Mouse (Mus musculus) spleen, postnatal 4 days (tissue): ENCODE data around the gene Gm40193.
A peak's percentile ranks its signal among the peaks of the same experiment; 100 is the strongest.
"Not testable (repeated sequence)": the region's sequence is repeated elsewhere in the genome, so short reads cannot be mapped to it uniquely, and the experiment has no call there.

Source experiments
- DNase-seq, 2 experiments: peaks; one replicate each; pipeline ENCODE4 v3.0.0; 2022; ENCODE audit warnings: low spot score in 2 of 2

Gm40193 gene

DNA sequence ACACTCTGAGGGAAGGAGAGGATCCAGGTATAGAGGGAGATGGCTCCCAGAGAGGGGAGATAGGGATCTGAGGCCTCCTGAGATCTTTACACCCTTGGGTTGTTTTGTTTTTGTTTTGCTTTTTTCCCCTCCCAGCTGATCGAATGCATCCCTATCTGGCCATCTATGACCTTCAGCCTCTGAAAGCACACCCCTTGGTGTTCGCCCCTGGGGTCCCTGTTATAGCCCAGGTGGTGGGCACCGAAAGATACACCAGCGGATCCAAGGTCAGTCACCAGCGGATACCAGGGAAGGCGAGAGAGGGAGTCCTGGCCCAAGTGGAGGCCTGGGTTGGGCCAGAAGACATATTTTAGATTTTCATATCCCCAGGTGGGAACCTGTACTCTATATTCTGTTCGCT lies 8.2 kb upstream of the Gm40193 start:
- no peak for DNase-seq

DNA sequence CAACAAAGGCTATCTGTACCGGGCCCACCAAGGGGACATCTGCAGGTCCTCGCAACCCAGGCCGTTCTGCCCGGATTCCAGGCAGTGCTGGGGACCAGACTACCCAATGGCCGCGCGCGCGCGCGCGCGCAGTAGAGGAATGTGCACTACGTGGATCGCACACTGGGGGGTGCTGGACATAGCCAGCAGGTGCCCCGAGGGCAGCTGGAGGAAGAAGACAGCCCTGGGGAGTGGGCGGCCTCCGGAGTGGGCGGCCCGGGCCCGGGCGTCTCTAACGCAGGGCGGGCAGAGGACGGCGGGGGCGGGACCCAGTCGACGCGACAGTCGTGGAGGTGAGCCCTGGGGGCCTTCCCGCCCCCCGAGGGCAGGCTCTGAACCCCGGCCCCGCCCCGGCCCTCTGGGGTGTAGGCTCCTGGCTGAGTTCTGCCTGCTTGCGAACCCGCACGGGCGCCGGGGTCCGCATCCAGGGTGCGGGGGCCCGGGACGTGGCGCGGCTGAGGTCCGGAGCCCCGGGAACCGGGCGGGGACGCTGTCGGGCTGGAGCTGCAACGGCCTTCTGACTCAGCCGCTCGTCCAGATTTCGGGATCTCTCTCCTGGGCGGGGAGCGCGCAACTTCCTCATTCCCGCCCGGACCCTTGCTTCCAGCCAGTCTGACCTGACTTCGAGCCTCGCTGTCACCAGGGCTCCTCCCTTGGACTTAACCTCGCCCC lies 7.3 kb upstream of the Gm40193 start, which contains the start of gene Pld2:
Pld2 (plus strand) TSS at position 188 of the 711 bp plus-strand sequence.
- DNase-seq, result peak; percentile 76 to 88

DNA sequence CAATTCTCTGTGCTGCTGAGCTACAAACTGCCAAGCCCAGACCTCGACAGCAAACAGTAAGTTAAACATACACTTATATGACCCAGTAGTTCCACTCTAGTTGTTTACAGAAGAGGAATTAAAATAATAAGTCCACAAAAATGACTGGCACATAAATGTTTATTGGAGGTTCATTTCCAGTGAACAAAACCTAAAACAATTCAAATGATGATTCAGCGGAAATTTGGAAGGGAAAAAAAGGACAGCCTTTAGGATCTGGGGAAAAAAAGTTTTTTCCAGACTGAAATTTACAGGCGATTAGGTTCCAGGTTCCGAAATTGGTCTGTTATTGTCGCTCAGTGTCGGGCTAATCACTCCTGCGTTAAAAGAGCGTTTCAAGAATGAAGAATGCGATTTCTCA lies 6.7 kb upstream of the Gm40193 start:
- DNase-seq, result no peak

DNA sequence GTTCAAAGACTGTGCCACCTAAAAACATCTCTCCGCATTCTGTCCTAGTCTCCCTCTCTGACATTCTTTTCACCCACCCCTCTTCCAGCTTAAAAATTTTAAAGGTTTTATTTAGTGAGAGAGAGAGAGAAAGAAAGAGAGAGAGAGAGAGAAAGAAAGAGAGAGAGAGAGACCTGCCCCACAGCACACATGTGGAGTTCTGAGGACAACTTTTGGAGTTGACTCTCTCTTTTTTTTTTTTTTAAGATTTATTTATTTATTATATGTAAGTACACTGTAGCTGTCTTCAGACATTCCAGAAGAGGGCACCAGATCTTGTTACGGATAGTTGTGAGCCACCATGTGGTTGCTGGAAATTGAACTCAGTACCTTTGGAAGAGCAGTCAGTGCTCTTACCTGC lies 1.7 kb downstream of the Gm40193 start:
- not testable (repeated sequence) for DNase-seq

DNA sequence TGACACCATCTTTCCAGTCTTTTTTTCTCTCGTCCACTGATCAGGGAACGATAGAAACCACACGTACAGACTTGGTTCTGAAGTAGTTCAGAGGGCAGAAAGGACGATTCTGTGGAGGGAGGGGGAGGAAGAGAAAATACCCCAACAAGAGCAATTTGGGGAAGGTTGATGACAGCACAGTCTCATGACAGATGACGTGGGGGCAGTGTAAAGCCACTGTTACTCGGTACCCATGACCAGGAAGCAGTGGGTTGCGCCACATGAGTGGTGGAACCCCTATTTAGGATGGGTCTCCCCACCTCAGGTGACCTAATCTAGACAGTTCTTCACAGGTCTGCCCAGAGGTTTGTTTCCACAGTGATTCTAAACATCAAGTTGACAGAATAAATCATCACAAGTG lies 4.1 kb downstream of the Gm40193 start:
- DNase-seq, result no peak

DNA sequence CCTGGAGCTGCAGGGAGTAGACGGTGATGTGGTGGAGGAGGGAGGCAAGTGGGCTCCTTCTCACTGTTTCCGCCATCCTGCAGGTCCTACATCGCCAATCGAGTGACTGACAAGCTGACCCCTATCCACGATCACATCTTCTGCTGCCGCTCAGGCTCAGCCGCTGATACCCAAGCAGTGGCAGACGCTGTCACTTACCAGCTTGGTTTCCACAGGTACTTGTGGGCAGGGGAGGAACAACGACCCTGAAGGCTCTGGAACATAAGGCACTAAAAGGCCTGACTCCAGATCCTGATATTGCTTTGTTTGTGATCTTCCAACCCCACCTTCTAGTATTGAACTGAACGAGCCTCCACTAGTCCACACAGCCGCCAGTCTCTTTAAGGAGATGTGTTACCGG lies 6.5 kb downstream of the Gm40193 start:
- DNase-seq, result no peak

DNA sequence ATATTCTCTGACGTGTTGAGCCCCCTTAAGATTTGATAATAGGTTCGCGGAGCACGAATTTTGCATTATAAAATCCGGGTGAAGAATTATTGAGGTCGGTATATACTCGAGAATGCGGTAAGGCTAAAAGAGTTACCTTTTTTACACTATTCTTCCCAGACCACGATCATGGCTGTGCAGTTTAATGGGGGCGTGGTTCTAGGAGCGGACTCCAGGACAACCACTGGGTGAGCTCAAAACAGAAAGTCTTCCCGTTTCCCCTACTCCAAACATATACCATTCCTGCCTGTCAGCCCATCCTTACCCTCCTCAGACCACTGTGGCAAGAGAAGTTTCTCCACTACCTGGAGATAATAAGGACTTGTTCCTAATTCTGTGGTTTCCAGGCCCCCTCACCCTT lies 7.0 kb downstream of the Gm40193 start:
- no peak for DNase-seq

DNA sequence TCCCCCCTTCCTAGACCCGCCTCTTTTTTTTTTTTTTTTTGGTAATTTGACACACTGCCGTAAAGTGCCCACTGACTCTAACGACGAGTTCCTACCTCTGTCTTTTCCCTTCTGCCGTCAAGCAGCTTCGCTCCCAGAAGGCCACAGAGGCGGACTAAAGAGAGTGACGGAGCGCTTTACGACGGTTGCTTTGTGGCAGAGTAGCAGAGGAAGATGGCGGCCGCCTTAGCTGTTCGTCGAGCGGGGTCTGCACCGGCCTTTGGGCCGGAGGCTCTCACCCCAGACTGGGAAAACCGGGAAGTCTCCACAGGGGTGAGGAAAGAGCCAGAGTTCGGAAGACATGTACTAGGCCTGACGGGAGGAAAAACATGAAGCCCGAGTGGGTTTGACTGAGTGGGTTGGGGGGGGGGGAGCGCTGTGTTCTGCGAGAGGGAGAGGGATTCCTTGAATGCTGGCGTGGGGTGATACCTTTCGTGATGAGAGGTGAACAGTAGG lies 7.5 kb downstream of the Gm40193 start, which contains the start of gene Psmb6:
Psmb6 (plus strand) TSS at position 184 of the 495 bp plus-strand sequence.
- DNase-seq, result peak; percentile 88 to 92

DNA sequence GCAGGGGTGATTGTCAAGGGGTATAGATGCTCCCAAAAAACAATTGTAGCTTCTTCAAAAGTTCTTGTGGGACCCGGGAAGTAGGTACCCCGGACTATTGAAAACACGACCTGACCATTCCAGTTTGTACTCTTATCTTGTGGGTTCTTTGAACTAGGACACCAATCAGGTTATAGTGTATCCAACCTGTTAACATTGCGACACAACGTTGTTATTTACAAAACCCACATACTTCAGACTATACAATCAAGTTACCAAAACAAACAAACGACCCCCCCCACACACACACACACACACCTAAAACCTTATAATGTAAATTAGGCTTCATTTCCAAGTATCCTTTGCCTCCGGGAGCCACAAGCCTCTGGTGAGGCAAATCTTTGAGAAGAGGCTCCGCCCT lies 8.0 kb downstream of the Gm40193 start:
- DNase-seq, result no peak

DNA sequence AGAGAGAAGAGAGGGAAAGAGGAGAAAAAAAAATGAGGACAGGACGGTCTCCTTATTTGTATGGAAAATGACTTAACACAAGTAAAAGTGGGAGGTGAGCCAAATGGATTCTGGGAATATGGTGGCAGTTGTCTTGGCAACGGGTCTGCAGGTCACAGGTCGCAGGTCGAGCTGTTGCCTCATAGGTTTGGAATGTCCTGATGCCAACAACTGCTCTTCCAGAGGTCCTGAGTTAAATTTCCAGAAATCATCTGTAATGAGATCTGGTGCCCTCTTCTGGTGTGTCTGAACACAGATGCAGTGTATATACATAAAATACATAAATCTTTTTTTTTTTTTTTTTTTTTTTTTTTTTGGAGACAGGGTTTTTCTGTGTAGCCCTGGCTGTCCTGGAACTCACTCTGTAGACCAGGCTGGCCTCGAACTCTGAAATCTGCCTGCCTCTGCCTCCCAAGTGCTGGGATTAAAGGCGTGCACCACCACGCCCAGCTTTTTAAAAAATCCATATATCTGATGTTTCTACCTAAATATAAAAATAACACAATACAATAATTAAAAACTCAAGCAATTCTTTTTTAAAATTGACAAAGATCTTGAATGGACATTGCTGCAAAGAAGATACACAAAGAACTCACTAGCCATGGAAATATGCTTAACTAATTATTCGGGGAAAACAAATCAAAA lies 9.3 kb downstream of the Gm40193 start:
- DNase-seq, result not testable (repeated sequence)

DNA sequence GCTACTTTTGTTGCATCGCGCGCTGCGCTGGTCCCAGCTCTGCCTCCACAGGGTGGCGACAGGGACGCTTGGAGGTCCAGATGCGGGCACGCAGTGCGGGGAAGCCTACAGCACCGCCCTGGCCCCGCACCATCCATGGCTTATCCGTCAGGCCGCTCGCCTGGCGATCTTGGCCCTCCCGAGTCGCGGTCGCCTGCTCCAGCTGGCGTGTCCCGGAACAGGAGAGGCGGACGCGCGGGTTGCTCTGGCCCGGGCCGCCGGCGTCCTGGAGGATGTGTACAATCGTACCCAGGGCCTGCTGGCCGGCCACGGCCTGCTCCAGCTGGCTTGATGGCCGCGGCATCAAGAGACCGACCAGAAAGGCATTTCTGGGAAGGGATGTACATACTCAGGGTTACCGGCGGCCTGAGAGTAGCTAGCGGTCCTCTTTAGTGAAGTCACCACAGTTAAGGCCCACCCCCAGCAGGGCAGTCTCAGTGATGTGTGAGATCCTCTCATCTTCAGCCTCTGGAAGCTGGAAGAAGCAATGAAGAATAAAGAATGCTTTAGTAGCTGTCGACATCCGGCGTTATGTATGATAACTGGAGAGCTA lies 12.5 kb downstream of the Gm40193 start:
- no peak for DNase-seq

DNA sequence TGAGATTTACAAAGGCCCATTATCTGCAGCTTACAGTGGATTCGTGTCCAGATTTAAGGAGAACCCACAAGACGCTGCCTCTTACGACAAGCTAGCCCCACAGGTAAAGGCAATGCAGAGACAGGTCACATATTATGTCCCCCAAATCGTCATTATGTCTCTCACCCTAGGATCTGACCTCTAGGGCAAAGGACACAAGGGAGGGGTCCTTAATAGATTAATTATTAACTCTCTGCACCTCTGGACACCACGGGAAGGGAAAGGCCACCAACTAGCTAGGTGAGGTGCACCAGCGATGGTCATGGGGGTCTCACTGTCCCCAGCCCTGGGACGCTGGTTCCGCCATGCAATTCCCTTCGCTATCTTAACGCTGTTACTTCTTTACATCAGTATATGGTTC lies 13.8 kb downstream of the Gm40193 start, which contains the start of gene Gltpd2:
Gltpd2 (plus strand) TSS at position 274 of the 400 bp plus-strand sequence.
- DNase-seq, result no peak

DNA sequence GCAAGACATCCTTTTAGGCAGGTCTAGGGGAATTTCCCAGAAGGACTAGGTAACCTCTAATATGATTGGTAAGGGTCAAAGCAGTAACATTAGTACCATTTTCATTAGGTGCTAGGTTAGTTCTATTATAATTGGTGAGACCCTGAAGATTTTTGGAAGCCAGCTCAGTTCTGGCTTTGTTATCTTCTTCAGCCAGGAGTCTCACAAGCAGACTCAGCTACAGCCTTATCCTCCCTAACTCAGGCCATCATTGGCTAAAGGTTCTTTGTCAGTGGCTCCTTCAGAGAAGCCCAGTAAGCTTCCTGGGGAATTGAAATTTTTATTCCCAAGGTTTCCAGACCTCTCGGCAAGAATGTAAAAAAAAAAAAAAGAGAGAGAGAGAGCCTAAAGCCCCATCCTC lies 14.3 kb downstream of the Gm40193 start:
- DNase-seq, result no peak

DNA sequence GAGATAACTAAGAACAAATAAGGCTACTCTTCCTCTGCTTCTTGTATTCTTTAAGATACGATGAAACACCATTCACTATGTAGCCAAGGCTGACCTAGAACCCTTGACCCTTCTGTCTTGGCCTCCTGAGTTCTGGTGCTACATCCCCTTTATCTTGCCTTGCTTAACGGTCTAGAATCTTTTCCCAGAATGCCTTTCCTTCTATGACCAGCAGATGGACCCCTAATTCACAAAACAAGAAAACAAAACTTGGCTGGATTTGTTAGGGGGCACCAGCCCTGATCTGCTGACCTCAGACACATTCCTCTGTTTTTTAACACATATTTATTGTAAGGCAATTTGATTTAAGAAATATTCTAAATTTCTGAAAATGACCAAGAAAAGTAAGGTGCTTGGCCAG lies 16.4 kb downstream of the Gm40193 start:
- DNase-seq, result no peak

DNA sequence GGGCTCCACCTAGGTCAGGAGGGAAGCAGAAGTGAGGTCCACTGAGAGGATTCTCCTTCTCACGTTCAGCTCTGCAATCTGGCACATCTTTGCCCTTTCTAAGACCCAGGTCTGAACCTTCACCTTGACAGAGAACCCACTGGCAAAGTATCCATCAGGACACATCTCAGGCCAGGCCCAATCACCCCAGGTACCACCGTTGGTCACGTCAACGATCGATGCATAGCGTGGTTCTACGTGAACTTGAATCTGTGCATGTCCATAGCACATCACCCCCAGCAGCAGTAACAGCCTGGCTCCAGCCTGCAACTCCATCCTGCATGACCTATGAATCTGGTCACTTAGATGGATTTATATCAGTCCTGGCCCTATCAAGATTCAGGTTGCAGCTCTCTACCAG lies 18.5 kb downstream of the Gm40193 start, which contains the start of gene Vmo1:
Vmo1 (minus strand) TSS at position 329 of the 400 bp plus-strand sequence.
- DNase-seq, result no peak

DNA sequence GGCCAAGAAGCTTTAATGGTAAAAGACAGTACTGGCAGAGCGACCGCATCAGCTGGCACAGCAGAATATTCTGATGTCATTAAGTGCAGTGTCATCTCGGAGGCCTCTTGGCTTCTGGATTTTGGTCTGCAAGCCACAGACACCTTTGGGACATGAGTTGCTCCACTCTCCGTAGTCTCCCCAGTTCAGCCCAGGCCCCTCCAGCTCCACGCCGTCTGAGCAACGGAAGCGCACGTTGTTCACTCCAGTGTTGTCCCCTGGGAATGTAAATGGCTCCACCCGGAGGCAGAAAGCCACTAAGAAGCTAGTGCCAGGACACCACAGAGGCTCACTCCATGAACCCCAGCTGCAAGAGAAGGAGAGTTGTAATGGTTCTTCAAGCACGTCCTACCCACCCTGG lies 19.2 kb downstream of the Gm40193 start:
- no peak for DNase-seq

DNA sequence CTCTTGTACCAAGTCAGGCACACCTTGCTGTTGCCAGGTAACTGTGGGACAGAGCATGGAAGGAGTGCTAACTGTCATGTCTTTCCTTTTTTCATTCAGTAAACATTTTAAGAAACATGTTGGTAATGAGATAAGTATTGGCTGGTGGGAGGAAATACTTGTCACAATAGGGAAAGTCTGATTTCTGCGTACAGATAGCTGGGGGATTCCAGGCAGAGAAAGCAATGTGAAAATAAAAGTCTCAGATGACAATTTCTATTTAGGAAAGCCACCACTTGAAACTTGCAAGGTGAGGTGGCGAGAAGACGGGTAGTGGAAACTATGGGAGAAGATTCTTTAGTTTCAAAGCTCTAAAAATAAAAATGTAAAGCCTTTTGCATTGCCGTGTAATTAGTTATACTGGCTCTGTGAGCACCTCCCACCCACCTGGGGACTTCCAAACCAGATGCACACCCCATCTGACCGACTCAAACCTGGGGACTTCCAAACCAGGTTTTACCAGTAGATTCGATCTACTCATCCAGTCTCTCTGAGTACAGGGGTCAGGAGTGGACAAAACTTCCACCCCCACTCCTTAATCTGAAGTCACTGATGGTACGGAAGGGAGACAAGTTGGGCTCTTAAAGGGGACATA lies 19.9 kb downstream of the Gm40193 start:
- no peak for DNase-seq

DNA sequence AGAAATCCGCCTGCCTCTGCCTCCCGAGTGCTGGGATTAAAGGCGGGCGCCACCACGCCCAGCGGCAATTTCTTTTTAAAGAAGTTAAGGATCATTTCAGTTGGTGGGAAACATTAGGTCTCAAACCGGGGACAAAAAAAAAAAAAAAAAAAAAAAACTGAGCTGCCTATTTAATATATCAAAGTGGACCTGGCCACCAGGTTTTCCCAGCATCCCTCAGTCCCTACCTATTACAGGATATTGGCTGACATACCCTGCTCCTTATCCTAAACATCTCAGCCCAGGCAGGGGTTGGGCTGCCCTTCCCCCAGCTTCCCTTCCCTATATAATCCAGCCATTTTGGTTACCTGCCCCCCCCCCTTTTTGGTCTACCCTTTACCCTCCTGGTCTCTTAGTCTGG lies 20.9 kb downstream of the Gm40193 start:
- DNase-seq, result no peak

DNA sequence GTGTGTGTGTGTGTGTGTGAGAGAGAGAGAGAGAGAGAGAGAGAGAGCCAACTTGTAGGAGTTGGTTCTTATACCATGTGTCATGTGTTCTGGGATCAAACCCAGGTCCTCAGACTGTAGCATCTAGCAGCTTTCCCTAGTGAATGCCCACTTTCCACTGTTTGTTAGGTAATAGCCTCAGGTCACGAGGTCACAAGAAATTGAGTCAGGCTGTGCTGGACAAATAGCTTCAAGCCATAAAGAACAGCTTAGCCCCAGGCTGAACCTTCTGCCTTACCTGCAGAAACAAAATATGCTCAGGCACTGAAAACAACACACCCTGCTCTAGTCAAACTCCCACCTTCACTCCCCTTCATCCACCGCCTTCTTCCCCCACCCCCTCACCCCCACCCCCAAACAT lies 21.5 kb downstream of the Gm40193 start:
- no peak for DNase-seq

DNA sequence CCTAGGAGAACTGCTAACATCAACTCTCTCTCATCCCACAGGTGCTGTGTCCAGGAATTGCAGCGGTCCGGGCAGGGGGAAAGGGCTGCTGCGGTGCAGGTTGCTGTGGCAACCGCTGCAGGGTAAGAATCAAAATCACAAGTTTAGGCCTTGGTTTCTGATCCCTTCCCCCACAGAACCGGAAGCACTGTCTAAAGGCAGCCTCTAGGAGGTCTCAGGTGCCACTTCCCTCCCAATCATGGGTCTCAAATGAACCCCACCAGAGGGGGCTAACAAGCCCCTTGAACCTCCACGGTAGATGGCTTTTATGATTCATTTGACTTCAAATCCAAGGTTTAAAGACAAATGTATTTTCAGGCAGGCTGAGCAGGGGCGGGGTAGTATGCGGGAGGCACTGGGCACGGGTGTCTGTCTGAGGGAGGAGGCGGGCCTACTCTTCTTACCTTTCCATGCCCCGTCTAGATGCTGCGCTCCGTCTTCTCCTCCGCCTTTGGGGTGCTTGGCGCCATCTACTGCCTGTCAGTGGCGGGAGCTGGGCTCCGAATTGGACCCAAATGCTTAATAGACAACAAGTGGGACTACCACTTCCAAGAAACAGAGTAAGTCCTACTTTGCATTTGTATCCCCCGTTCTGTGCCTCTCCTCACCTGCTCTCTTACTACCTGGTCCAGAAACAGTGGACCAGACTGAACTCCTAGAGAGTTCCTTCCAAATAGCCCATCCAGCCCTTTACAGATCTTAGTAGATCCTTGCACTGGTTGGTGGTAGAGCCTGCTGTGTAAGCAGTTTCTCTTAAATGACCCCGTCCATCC lies 22.8 kb downstream of the Gm40193 start:
- peak; percentile 39 to 68 for DNase-seq

DNA sequence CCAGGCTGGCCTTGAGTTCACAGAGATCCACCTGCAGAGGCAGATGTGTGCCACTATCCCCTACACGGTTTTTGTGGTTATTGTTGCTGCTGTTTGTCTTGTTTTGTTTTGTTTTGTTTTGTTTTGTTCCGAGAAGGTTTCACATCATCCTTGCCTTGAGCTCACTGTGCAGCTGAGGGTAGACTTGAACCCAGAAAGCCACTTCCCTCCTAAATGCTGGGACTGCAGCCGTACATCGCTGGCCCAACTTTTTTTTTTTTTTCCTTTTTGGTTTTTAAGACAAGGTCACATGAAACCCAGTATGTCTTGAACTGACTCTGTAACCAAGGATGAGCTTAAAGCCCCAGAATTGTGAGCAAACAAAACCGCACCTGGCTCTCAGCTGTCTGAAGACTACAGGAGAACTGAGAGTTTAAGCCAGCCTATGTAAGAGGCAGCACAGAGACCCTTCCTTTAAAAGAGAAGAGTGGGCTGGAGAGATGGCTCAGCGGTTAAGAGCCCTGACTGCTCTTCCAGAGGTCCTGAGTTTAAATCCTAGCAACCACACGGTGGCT lies 25.7 kb downstream of the Gm40193 start:
- no peak for DNase-seq
